Mouse (Mus musculus): Measurements from ENCODE around the gene Mpped2.

Gene Mpped2

GRCm38 (mm10) chr2:106798824-106799223 is 105.8 kb downstream of the Mpped2 start:
- DNase-seq (ENCODE audit: low read depth, low spot score), result no peak

GRCm38 (mm10) chr2:106815898-106816297 is 122.8 kb downstream of the Mpped2 start:
- no peak for DNase-seq (ENCODE audit: low read depth, low spot score)

- DNase-seq (ENCODE audit: low read depth, low spot score), result no peak
Measured at GRCm38 (mm10) chr2:106821292-106821691, 128.2 kb downstream of the Mpped2 start.

GRCm38 (mm10) chr2:106821883-106822282 is 128.8 kb downstream of the Mpped2 start:
- no peak for DNase-seq (ENCODE audit: low read depth, low spot score)

- no peak for DNase-seq (ENCODE audit: low read depth, low spot score)
Measured at GRCm38 (mm10) chr2:106822540-106822939, 129.5 kb downstream of the Mpped2 start.

GRCm38 (mm10) chr2:106825461-106825860 is 132.4 kb downstream of the Mpped2 start:
- no peak for DNase-seq (ENCODE audit: low read depth, low spot score)

GRCm38 (mm10) chr2:106826023-106826422 is 133.0 kb downstream of the Mpped2 start:
- DNase-seq (ENCODE audit: low read depth, low spot score), result no peak

GRCm38 (mm10) chr2:106826806-106827205 is 133.7 kb downstream of the Mpped2 start:
- DNase-seq (ENCODE audit: low read depth, low spot score), result no peak

GRCm38 (mm10) chr2:106828573-106829310 is 135.7 kb downstream of the Mpped2 start:
- no peak for DNase-seq (ENCODE audit: low read depth, low spot score)

- no peak for DNase-seq (ENCODE audit: low read depth, low spot score)
Measured at GRCm38 (mm10) chr2:106829420-106829819, 136.4 kb downstream of the Mpped2 start.

GRCm38 (mm10) chr2:106832577-106832976 is 139.5 kb downstream of the Mpped2 start:
- no peak for DNase-seq (ENCODE audit: low read depth, low spot score)

- no peak for DNase-seq (ENCODE audit: low read depth, low spot score)
Measured at GRCm38 (mm10) chr2:106833212-106833611, 140.1 kb downstream of the Mpped2 start.

GRCm38 (mm10) chr2:106835321-106835720 is 142.3 kb downstream of the Mpped2 start:
- no peak for DNase-seq (ENCODE audit: low read depth, low spot score)

- DNase-seq (ENCODE audit: low read depth, low spot score), result no peak
Measured at GRCm38 (mm10) chr2:106837241-106837640, 144.2 kb downstream of the Mpped2 start.

GRCm38 (mm10) chr2:106844147-106844546 is 151.1 kb downstream of the Mpped2 start:
- no peak for DNase-seq (ENCODE audit: low read depth, low spot score)

- DNase-seq (ENCODE audit: low read depth, low spot score), result no peak
Measured at GRCm38 (mm10) chr2:106844766-106845678, 152.0 kb downstream of the Mpped2 start.

GRCm38 (mm10) chr2:106846511-106846910 is 153.4 kb downstream of the Mpped2 start:
- DNase-seq (ENCODE audit: low read depth, low spot score), result no peak

GRCm38 (mm10) chr2:106849389-106849788 is 156.3 kb downstream of the Mpped2 start:
- no peak for DNase-seq (ENCODE audit: low read depth, low spot score)

GRCm38 (mm10) chr2:106851515-106851914 is 158.4 kb downstream of the Mpped2 start:
- DNase-seq (ENCODE audit: low read depth, low spot score), result no peak

- no peak for DNase-seq (ENCODE audit: low read depth, low spot score)
Measured at GRCm38 (mm10) chr2:106854213-106854612, 161.1 kb downstream of the Mpped2 start.

- no peak for DNase-seq (ENCODE audit: low read depth, low spot score)
Measured at GRCm38 (mm10) chr2:106854758-106855157, 161.7 kb downstream of the Mpped2 start.

GRCm38 (mm10) chr2:106855184-106855583 is 162.1 kb downstream of the Mpped2 start:
- no peak for DNase-seq (ENCODE audit: low read depth, low spot score)
